Mouse (Mus musculus) small intestine, adult 2 months (tissue): Measurements from ENCODE around the gene Gzmn. TPM values are rescaled to one million over a fixed set of nuclear protein-coding genes. Genes with fewer than 3 reads are reported as not detected.
"Not testable (repeated sequence)": the region's sequence is repeated elsewhere in the genome, so short reads cannot be mapped to it uniquely, and the experiment has no call there.

Experiments used
- H3K27ac ChIP-seq: fragments of 200-500 bp; 2 replicates; pipeline ENCODE4 v1.5.1; 2012; ENCODE audit warnings: low read depth, low read length, control low read depth, inconsistent platforms; ENCODE audit not compliant: insufficient read depth
- H3K27me3 ChIP-seq: fragments of 200-500 bp; 2 replicates; pipeline ENCODE4 v1.6.1; 2012; ENCODE audit warnings: mild to moderate bottlenecking, moderate library complexity, low read length, inconsistent platforms; ENCODE audit not compliant: control insufficient read depth, insufficient read depth
- H3K36me3 ChIP-seq: fragments of 200-500 bp; 2 replicates; pipeline ENCODE4 v1.6.1; 2012; ENCODE audit warnings: mild to moderate bottlenecking, low read length, control low read depth, inconsistent platforms; ENCODE audit not compliant: control insufficient read depth, insufficient read depth
- H3K4me1 ChIP-seq: fragments of 200-500 bp; 2 replicates; pipeline ENCODE4 v1.6.1; 2012; ENCODE audit warnings: low read length, inconsistent platforms, mixed read lengths; ENCODE audit not compliant: control insufficient read depth, insufficient read depth, insufficient read length
- H3K4me3 ChIP-seq: fragments of 200-500 bp; 2 replicates; pipeline ENCODE4 v1.5.1; 2012; ENCODE audit warnings: low read depth, mild to moderate bottlenecking, control low read depth, inconsistent platforms, low read length, moderate library complexity
- CTCF ChIP-seq: fragments of 200-500 bp; IDR thresholded peaks from 2 replicates; pipeline ENCODE4 v1.5.1; 2012; ENCODE audit warnings: low read depth, mild to moderate bottlenecking, control low read depth, inconsistent platforms, low read length, moderate library complexity, mixed read lengths; ENCODE audit not compliant: insufficient replicate concordance, insufficient read length; ENCODE audit errors: extremely low read depth
- POLR2A ChIP-seq: fragments of 200-500 bp; IDR thresholded peaks from 2 replicates; pipeline ENCODE4 v1.6.1; 2012; ENCODE audit warnings: low read depth, mild to moderate bottlenecking, control low read depth, inconsistent platforms, low read length, moderate library complexity
- WGBS: fragments of 180-500 bp; shearing (Covaris S2); methylation state at CpG from one replicate; pipeline ENCODE4 v1.1.7; 2018; 5-methylcytosine and 5-hydroxymethylcytosine counted together
- polyA plus RNA-seq: library from polyadenylated mRNA; depleted of rRNA; stranded (reverse); fragments of >200 nt; gene quantifications from 2 replicates; pipeline ENCODE4 v1.2.3, GENCODE M21; 2012; rRNA removed

Gzmn gene
- not detected in 2 replicates for polyA plus RNA-seq

DNA sequence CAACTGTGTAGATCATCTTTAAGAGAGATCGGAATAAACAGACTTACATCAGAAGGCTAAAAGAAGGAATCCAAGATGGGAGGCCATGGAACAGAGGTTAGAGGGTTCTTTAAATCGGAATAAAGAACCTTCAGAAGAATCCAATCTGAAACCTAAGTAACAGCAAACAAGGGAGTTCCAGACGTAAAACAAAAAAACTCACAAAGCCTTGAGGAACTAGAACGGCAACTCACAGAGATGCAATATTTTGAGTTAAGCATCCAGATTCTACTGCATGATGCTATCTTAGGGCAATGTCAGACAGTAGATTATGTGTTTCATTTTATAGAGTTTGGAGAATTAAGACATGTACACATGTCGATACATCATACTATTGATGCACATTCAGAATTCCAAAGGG is at the start of gene Gzmn:
TSS of gene Gzmn (minus strand) at position 101 of the 400 bp plus-strand sequence.
- H3K27ac ChIP-seq = no peak within 1 kb of the TSS
- H3K36me3 ChIP-seq = no peaks in the 10 kb centered on the region
- no peaks in the 10 kb centered on the region for H3K27me3 ChIP-seq
- TF ChIP-seq POLR2A (no peak), CTCF (no peak)
- no peaks in the 10 kb centered on the region for H3K4me1 ChIP-seq
- H3K4me3 ChIP-seq = no peak within 1 kb of the TSS
- 86% methylated on average over 5 of the region's 5 CpGs for WGBS

DNA sequence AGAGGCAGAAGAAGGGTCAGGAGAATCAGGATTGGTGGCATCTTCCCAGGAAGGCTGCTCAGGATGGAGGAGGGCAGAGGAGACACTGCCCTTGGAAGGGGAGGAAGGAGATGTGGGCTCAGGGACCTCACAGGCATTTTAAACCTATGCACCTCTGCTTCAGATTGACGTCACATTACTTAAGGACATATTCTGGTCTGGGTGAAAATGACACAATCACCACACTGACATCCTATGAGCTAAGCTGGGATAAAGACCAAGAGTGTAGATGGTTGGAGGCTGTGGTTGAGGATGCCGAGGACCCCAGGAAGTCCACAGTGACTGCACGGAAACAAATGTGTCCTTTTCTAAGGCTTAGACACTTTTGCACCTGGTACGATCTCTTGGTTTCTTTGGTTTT is 36.9 kb upstream of the Gzmn start, which contains the start of gene Gzmf:
TSS of gene Gzmf (minus strand) at position 101 of the 400 bp plus-strand sequence.
- no peak for TF ChIP-seq CTCF
- no peak for TF ChIP-seq POLR2A
- 88% methylated on average over 4 of the region's 4 CpGs for WGBS
- Histone ChIP-seq H3K27me3 (no peaks in the 10 kb centered on the region), H3K27ac (no peak within 1 kb of the TSS), H3K36me3 (no peaks in the 10 kb centered on the region), H3K4me1 (no peaks in the 10 kb centered on the region), H3K4me3 (no peak within 1 kb of the TSS)

DNA sequence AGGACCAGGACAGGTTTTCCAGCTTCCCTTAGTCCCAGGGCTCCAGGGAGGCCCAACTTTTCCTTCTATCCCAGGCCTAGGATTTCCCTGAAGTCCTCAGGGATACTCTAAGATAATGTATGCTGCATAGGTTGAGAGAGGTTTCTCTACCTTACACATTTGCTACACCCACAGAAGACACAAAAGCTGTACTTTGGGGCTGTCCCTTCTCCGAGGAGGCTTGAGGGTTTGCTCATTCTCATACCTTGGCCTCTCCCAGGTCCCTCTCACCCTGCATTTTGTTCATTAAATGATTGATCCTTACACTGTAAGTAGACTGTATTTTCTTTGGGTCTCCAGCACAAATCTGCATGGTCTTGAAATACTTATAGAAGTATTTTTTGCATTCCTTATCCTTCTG is 31.2 kb upstream of the Gzmn start:
- H3K27me3 ChIP-seq = no peaks in the 10 kb centered on the region
- WGBS = 82% methylated on average over 1 of the region's 1 CpGs

DNA sequence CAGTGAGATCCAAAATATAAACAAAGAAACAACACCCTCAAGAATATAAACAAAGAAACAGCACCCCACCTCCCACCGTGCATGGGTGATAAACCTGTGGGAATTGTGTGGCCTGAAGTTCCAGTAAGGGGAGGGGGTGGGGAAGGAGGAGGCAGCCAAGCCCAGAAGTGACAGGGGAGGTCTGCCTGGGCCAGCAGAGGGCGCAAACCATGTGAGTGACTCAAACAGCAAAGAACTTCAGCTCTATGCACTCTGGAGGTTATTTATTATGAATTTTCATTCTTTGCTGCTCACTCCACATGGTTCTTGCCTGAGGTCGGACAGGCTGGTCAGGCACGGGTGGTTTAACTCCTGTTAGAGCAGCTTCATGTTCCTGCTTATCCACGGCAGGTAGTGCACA is 30.6 kb upstream of the Gzmn start:
- H3K4me1 ChIP-seq, H3K27me3 ChIP-seq, H3K36me3 ChIP-seq, H3K4me3 ChIP-seq, H3K27ac ChIP-seq: not testable (repeated sequence)
- 33% methylated on average over 5 of the region's 5 CpGs for WGBS
- TF ChIP-seq CTCF = peak; percentile 46; the same call in 1 of the 2 replicates

More for the DNA sequence above, 31.2 kb upstream of the Gzmn start:
- H3K4me3 ChIP-seq = no peak overlapping the region
- no peaks in the 10 kb centered on the region for H3K4me1 ChIP-seq
- H3K36me3 ChIP-seq = no peaks in the 10 kb centered on the region
- TF ChIP-seq POLR2A (no peak), CTCF (no peak)
- no peak overlapping the region for H3K27ac ChIP-seq

DNA sequence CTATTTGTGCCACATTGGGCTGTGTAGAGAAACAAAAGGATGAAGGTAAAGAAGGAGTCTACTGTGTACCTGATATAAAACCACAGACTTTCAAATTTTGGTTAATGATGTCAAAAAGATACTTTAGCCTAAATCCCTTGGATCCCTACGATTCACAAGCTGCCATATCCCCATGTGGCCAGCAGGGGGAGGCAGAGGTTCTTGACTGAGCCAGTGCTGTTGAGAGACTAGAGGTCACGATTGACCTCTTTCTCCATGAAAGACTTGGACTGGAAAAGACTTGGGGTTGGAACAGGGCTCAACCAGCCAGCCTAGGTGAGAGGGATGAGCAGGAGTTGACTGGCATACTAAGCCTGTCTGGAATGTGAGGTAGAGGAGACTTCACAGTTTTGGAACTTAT is 29.6 kb upstream of the Gzmn start:
- Histone ChIP-seq H3K27me3 (no peaks in the 10 kb centered on the region), H3K27ac (no peak overlapping the region), H3K4me1 (no peaks in the 10 kb centered on the region), H3K36me3 (no peaks in the 10 kb centered on the region), H3K4me3 (no peak overlapping the region)
- 4% methylated on average over 2 of the region's 2 CpGs for WGBS
- TF ChIP-seq CTCF (peak; percentile 91; the same call in 1 of the 2 replicates), POLR2A (no peak)

DNA sequence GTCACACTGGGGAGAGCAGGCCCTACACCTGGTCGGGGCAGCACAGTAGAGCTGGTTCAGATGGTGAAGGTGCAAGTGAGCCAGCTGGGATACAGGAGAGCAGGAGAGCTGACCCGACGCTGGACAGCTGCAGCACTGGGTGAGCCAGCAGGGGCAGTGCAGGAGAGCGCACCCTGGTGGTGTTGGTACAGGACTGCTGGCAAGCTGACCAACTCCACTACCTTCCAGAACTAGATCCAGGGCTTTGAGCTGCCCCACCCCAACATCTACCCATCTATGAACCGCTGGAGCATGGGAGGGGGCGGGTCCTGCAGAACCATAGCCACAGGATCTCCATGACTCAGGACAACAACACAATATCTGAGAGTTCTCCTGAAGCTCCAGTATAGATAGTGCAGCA is 12.5 kb upstream of the Gzmn start:
- no peak overlapping the region for H3K27ac ChIP-seq
- H3K4me1 ChIP-seq = no peaks in the 10 kb centered on the region
- H3K4me3 ChIP-seq = no peak overlapping the region
- WGBS = 48% methylated on average over 6 of the region's 6 CpGs
- H3K36me3 ChIP-seq = no peaks in the 10 kb centered on the region
- H3K27me3 ChIP-seq = no peaks in the 10 kb centered on the region
- TF ChIP-seq CTCF (no peak), POLR2A (no peak)

DNA sequence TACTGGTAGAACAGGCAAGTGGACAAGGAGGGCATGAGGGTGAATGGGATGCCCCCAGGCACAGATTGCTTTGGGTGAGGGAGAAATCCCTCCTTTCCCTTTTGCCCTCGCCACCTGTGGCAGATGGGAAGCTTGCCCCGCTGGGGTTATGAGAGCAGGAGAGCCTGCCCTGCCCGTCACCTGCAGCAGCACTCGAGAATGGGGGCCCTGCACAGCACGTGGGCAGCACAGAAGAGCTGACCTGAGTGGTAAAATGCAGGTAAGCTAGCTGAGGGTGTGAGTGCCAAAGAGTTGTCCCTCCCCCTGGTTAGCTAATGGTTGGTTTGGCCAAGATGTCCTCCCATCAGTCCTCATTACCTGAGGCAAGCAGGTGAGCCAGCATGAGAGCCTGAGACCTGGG is 12.1 kb upstream of the Gzmn start:
- TF ChIP-seq POLR2A (no peak), CTCF (no peak)
- Histone ChIP-seq H3K4me3 (no peak overlapping the region), H3K27ac (no peak overlapping the region), H3K27me3 (no peaks in the 10 kb centered on the region), H3K4me1 (no peaks in the 10 kb centered on the region), H3K36me3 (no peaks in the 10 kb centered on the region)
- WGBS = 54% methylated on average over 5 of the region's 5 CpGs

DNA sequence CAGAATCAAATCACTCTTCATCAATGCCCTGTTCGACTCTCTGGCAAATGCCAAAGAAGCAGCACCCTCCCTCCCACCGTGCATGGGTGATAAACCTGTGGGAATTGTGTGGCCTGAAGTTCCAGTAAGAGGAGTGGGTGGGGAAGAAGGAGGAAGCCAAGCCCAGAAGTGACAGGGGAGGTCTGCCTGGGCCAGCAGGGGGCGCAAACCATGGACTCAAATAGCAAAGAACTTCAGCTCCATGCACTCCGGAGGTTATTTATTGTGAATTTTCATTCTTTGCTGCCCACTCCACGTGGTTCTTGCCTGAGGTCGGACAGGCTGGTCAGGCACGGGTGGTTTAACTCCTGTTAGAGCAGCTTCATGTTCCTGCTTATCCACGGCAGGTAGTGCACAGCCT is 3.3 kb upstream of the Gzmn start:
- H3K27me3 ChIP-seq, H3K4me1 ChIP-seq, H3K4me3 ChIP-seq, H3K36me3 ChIP-seq, H3K27ac ChIP-seq: not testable (repeated sequence)
- TF ChIP-seq CTCF = peak; percentile 34; the same call in 1 of the 2 replicates
- WGBS = 20% methylated on average over 8 of the region's 8 CpGs
